Mouse (Mus musculus): ENCODE measurements around the gene C330007P06Rik. TPM values are rescaled to one million over a fixed set of nuclear protein-coding genes. Genes with fewer than 3 reads are reported as not detected.
A peak's percentile ranks its signal among the peaks of the same experiment; 100 is the strongest.
"Not testable (repeated sequence)": the region's sequence is repeated elsewhere in the genome, so short reads cannot be mapped to it uniquely, and the experiment has no call there.

The C330007P06Rik gene
- polyA plus RNA-seq, 1 experiment from 2014 or later = 22.9 TPM

DNA sequence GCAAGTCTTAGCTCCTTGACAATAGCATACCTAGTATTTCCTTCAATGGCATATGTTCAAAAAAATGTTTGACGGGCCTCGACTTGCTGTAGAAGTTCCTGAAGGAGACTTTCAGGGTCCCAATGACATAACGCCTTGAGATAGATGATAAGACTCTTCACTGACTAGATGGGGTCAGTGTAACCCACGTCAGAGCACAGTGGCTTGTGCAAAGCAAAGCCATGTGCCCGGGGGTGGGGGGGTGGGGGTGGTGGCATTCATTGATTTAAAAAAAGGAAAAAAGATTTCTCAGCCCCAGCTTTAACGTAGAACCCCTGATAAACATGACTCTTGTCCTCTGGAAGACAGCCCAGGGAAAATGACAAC lies 65.6 kb downstream of the C330007P06Rik start:
- peak; percentile 53 for ATAC-seq
- Histone ChIP-seq H3K4me3 (ENCODE audit: low read length) (peak overlapping the region; percentile 39), H3K27me3 (replicated peaks; ENCODE audit: control insufficient read depth, insufficient read depth, low read length) (no peaks in the 10 kb centered on the region), H3K4me2 (ENCODE audit: low read length) (peak overlapping the region; percentile 57), H3K27ac (ENCODE audit: low read depth, low read length) (peak overlapping the region; percentile 68), H3K4me1 (ENCODE audit: control insufficient read depth, insufficient read depth, low read depth, low read length) (peaks cover 5% of the 10 kb centered on the region), H3K9me3 (ENCODE audit: control insufficient read depth, low read length) (no peaks in the 10 kb centered on the region), H3K36me3 (ENCODE audit: control insufficient read depth, insufficient read depth, low read length) (no peaks in the 10 kb centered on the region), H3K9ac (ENCODE audit: low read depth, low read length) (no peak overlapping the region)
- WGBS = 75% methylated on average over 6 of the region's 6 CpGs

DNA sequence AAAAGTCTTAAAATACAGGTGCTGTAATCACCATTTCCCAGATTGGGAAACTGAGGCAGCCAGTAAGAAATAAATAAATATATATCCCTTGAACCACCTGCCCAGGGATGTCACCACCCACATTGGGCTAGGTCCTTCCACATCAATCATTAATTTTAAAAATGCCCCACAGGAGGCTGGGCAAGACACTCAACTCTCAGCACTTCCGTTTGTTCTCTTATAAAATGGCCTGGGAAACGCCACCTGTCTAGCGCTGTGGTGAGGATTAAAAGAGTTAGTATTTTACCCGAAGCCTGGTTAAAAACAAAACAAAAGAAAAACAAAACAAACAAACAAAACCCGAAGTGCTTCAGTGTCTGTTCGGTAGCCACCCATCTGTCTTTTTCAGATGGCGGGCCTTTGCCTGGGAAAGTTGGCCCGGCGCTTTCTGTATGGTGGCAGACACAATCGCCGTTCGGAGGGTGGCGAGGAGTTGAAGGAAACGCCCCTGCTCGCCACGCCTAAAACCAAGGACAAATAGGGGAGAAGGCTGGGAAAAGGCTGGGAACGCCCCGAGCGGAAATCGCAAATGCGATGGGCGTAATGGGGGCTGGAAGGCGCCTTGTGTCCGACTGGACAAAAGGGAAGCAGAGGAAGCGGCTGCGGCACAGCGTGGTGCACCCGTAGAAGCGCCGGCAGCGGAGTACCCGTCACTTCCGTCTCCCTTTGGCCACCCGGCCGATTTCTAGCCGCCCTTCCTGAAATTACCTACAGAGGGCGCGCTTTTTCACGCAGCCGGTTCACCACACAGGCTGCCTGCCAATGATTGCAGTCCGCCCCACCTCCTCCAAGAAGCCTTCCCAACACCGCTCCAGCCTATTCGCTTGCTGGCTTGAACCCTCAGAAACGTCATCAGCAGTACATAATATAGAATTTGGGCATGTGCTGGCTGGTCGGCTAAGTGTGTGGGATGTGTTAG lies 66.3 kb downstream of the C330007P06Rik start:
- Histone ChIP-seq H3K4me3 (ENCODE audit: low read length) (peak overlapping the region; percentile 39), H3K27me3 (replicated peaks; ENCODE audit: control insufficient read depth, insufficient read depth, low read length) (no peaks in the 10 kb centered on the region), H3K4me2 (ENCODE audit: low read length) (peak overlapping the region; percentile 57), H3K36me3 (ENCODE audit: control insufficient read depth, insufficient read depth, low read length) (no peaks in the 10 kb centered on the region), H3K27ac (ENCODE audit: low read depth, low read length) (peak overlapping the region; percentile 68), H3K9ac (ENCODE audit: low read depth, low read length) (peak overlapping the region; percentile 57), H3K9me3 (ENCODE audit: control insufficient read depth, low read length) (no peaks in the 10 kb centered on the region), H3K4me1 (ENCODE audit: control insufficient read depth, insufficient read depth, low read depth, low read length) (peaks cover 5% of the 10 kb centered on the region)
- WGBS = 20% methylated on average over 45 of the region's 45 CpGs
- ATAC-seq = peak; percentile 94

DNA sequence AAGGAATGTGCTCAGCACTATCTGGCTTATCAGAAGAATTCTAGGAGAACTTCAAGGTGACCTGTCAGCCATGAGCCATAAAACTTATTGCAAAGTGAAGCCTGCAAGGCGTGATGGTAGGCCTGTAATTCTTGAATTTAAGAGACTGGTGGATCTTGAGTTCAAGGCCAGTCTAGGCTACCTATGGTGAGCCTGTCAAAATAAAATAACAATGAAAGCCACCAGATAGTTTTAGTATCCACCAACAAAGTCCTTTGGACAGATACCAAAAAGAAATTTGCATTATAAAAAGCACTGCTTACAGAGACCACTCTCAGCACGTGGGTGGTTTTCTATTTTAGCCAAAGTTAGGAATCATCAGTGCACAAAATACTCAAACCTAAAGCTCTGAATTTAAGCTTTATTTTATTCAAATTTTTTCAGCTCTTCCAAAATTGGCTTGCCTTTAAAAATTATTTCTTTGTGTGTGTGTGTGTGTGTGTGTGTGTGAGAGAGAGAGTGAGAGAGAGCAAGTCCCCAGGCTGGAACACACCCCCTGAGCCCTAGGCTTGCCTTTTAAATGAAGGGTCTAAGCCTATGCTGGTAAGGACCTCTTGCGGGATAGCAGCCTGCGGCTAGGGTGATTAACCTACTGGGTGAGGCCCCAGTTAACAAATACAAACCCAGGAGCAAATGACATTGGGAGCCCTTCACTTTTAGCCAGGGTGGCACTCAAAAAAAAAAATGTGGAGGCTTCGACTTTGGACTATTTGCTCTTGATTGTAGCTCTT lies 68.3 kb downstream of the C330007P06Rik start:
- H3K9me3 ChIP-seq (ENCODE audit: control insufficient read depth, low read length) = no peaks in the 10 kb centered on the region
- H3K27ac ChIP-seq (ENCODE audit: low read depth, low read length) = no peak overlapping the region
- no peak overlapping the region for H3K4me3 ChIP-seq (ENCODE audit: low read length)
- no peak overlapping the region for H3K4me2 ChIP-seq (ENCODE audit: low read length)
- no peaks in the 10 kb centered on the region for H3K27me3 ChIP-seq (replicated peaks; ENCODE audit: control insufficient read depth, insufficient read depth, low read length)
- ATAC-seq = no peak
- H3K9ac ChIP-seq (ENCODE audit: low read depth, low read length) = no peak overlapping the region
- peaks cover 5% of the 10 kb centered on the region for H3K4me1 ChIP-seq (ENCODE audit: control insufficient read depth, insufficient read depth, low read depth, low read length)
- no peaks in the 10 kb centered on the region for H3K36me3 ChIP-seq (ENCODE audit: control insufficient read depth, insufficient read depth, low read length)
- 48% methylated on average over 5 of the region's 5 CpGs for WGBS

DNA sequence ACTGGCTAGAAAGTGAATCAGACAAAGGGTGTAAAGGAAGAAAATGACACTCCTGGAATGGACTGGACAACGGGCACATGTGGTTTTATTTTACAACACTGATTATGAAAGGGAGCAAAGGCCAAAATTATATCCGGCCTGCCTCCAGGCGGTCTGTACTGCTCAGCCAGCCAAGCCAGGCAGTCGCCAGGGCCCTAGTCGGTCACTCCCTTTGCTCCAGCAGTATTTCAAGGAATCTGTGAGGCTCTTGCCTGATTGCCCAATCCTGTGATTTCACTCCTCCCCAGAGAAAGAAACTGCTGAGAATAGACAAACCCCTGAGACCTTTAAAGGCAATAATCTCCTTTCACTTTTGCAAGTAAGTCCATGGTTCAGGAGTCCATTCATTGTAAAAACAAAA lies 69.7 kb downstream of the C330007P06Rik start:
- WGBS = 72% methylated on average over 5 of the region's 5 CpGs
- no peaks in the 10 kb centered on the region for H3K36me3 ChIP-seq (ENCODE audit: control insufficient read depth, insufficient read depth, low read length)
- H3K4me2 ChIP-seq (ENCODE audit: low read length) = no peak overlapping the region
- H3K27me3 ChIP-seq (replicated peaks; ENCODE audit: control insufficient read depth, insufficient read depth, low read length) = no peaks in the 10 kb centered on the region
- H3K27ac ChIP-seq (ENCODE audit: low read depth, low read length) = no peak overlapping the region
- H3K4me3 ChIP-seq (ENCODE audit: low read length) = no peak overlapping the region
- H3K4me1 ChIP-seq (ENCODE audit: control insufficient read depth, insufficient read depth, low read depth, low read length) = peaks cover 5% of the 10 kb centered on the region
- ATAC-seq = no peak
- no peaks in the 10 kb centered on the region for H3K9me3 ChIP-seq (ENCODE audit: control insufficient read depth, low read length)
- H3K9ac ChIP-seq (ENCODE audit: low read depth, low read length) = no peak overlapping the region

DNA sequence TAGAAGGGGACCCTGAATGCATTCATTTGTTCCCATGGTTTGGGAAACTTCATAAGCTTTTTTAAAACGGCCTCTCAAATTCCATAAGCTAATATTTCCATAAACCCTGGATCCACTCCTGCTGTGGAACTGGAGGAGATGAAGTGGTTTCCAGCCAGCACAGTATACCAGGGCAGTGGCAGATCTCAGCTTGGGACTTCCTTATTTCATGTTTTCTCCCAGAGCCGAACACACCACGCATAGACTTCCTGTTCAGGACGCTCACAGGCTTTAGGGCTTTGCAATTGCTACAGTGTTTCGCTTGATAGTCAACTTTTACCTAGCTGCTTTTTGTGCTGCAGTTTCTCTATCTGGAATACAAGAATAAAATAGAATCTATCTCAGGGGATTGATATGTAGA lies 70.7 kb downstream of the C330007P06Rik start:
- H3K4me3 ChIP-seq (ENCODE audit: low read length) = no peak overlapping the region
- 82% methylated on average over 5 of the region's 5 CpGs for WGBS
- no peak overlapping the region for H3K4me2 ChIP-seq (ENCODE audit: low read length)
- no peaks in the 10 kb centered on the region for H3K9me3 ChIP-seq (ENCODE audit: control insufficient read depth, low read length)
- no peaks in the 10 kb centered on the region for H3K36me3 ChIP-seq (ENCODE audit: control insufficient read depth, insufficient read depth, low read length)
- peaks cover 5% of the 10 kb centered on the region for H3K4me1 ChIP-seq (ENCODE audit: control insufficient read depth, insufficient read depth, low read depth, low read length)
- no peak for ATAC-seq
- no peaks in the 10 kb centered on the region for H3K27me3 ChIP-seq (replicated peaks; ENCODE audit: control insufficient read depth, insufficient read depth, low read length)
- H3K9ac ChIP-seq (ENCODE audit: low read depth, low read length) = no peak overlapping the region
- no peak overlapping the region for H3K27ac ChIP-seq (ENCODE audit: low read depth, low read length)

DNA sequence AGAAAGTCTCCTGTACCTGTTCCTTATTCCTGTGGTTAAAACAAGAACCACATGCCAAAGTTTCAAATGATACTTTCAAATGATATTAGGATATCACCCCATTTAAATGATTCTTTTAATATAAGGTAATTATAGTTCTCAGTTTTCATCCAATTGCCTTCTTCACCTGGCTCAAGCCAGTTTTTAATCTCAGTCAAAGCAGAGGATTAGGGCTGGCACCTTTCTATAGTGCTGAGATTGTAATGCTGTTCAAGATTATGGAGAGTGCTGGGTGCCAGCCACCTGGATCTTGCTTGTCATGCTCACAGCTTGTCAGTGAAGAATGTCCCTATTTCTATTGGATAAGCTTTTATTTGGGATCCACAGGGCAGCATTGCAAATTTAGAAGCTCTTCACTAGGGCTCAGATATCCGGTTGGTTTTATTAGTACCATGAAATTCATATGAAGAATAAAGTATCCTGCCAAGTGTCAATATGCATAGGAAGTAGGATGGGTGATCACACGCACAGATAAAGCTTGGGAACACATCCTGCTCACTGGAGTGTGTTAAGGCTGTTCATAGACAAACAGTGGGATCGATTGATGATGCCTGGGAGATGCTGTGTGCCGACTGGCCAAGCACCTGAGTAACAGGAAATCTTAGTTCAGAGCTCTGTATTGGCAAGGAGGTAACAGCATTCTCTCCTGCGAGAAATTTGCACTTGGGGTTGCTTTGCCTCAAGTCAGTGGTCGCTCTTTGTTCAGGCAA lies 74.6 kb downstream of the C330007P06Rik start:
- H3K4me3 ChIP-seq (ENCODE audit: low read length) = no peak overlapping the region
- ATAC-seq = no peak
- H3K4me2 ChIP-seq (ENCODE audit: low read length) = no peak overlapping the region
- H3K27me3 ChIP-seq (replicated peaks; ENCODE audit: control insufficient read depth, insufficient read depth, low read length) = no peaks in the 10 kb centered on the region
- no peak overlapping the region for H3K27ac ChIP-seq (ENCODE audit: low read depth, low read length)
- no peak overlapping the region for H3K9ac ChIP-seq (ENCODE audit: low read depth, low read length)
- no peaks in the 10 kb centered on the region for H3K36me3 ChIP-seq (ENCODE audit: control insufficient read depth, insufficient read depth, low read length)
- peaks cover 2% of the 10 kb centered on the region; the same call in 1 of the 2 replicates for H3K4me1 ChIP-seq (ENCODE audit: control insufficient read depth, insufficient read depth, low read depth, low read length)
- 45% methylated on average over 6 of the region's 6 CpGs for WGBS
- no peaks in the 10 kb centered on the region for H3K9me3 ChIP-seq (ENCODE audit: control insufficient read depth, low read length)

DNA sequence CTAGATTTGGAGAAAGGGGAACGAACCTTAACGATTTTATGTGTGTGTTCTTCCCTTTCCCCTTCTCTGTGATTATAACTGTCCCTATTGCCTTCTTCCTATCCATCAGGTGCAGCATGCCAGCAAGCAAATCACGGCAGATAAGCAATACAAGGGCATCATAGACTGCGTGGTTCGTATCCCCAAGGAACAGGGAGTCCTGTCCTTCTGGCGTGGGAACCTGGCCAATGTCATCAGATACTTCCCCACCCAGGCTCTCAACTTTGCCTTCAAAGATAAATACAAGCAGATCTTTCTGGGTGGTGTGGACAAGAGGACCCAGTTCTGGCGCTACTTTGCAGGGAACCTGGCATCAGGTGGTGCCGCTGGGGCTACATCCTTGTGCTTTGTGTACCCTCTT lies 77.2 kb downstream of the C330007P06Rik start:
- H3K9me3 ChIP-seq (ENCODE audit: control insufficient read depth, low read length); H3K27ac ChIP-seq (ENCODE audit: low read depth, low read length); H3K9ac ChIP-seq (ENCODE audit: low read depth, low read length); H3K27me3 ChIP-seq (replicated peaks; ENCODE audit: control insufficient read depth, insufficient read depth, low read length); H3K36me3 ChIP-seq (ENCODE audit: control insufficient read depth, insufficient read depth, low read length); ATAC-seq; H3K4me1 ChIP-seq (ENCODE audit: control insufficient read depth, insufficient read depth, low read depth, low read length): not testable (repeated sequence)
- 72% methylated on average over 8 of the region's 8 CpGs for WGBS
- Histone ChIP-seq H3K4me3 (ENCODE audit: low read length) (peak overlapping the region; percentile 62), H3K4me2 (ENCODE audit: low read length) (peak overlapping the region; percentile 48)

DNA sequence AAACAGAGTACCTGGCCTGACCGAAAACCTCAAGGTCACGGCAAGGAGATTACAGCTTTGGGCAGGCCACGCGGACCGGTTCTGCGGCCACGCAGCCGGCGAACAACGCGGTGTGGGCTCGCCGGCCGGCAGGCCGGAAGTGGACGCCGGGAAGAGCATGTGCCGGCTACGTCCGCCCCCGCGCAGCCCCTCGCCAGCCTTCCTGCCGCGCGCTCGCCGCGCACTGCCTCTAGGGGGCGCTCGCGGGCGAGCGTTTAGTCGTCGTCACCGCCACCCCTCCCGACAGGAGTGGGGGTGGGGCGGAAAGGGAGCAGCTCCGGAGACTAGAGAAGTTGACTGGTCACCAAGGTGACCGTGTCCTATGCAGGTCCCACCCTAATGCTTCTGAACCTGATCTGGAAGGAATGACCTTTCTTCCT lies 77.7 kb downstream of the C330007P06Rik start:
- Histone ChIP-seq H3K27ac (ENCODE audit: low read depth, low read length) (peak overlapping the region; percentile 84), H3K9me3 (ENCODE audit: control insufficient read depth, low read length) (no peaks in the 10 kb centered on the region), H3K27me3 (replicated peaks; ENCODE audit: control insufficient read depth, insufficient read depth, low read length) (no peaks in the 10 kb centered on the region), H3K9ac (ENCODE audit: low read depth, low read length) (peak overlapping the region; percentile 73), H3K36me3 (ENCODE audit: control insufficient read depth, insufficient read depth, low read length) (no peaks in the 10 kb centered on the region), H3K4me1 (ENCODE audit: control insufficient read depth, insufficient read depth, low read depth, low read length) (peaks cover 2% of the 10 kb centered on the region; the same call in 1 of the 2 replicates), H3K4me2 (ENCODE audit: low read length) (peak overlapping the region; percentile 48), H3K4me3 (ENCODE audit: low read length) (peak overlapping the region; percentile 62)
- peak; percentile 85 for ATAC-seq
- 11% methylated on average over 35 of the region's 41 CpGs for WGBS

Measured in hindbrain, embryonic 16.5 days (tissue).